ENCODE assay signal across 9 mouse cellular contexts in genomic region chr7:25082510-25082909, GRCm38 (mm10). TPM values are rescaled to one million over a fixed set of nuclear protein-coding genes. Genes with fewer than 3 reads are reported as not detected.
DNase-seq lines count a peak whose midpoint lies in the region; ATAC-seq and TF ChIP-seq lines count a peak whose summit lies in the region.
"Had no signal": no experiment of that assay in that cellular context is flagged by ENCODE, and none has a peak within 500 bp of the region (broad histone marks: within the 10 kb centered on the region; RNA-seq: fewer than 3 reads in every experiment).

No protein-coding gene starts in this region.

- WGBS in forebrain, embryonic 14.5 days, result 85% methylated on average over 4 of the region's 4 CpGs
- 82% methylated on average over 4 of the region's 4 CpGs for WGBS in forebrain, embryonic 16.5 days
- 80% methylated on average over 4 of the region's 4 CpGs for WGBS in midbrain, embryonic 14.5 days
- 89% methylated on average over 4 of the region's 4 CpGs for WGBS in midbrain, embryonic 10.5 days
- WGBS in hindbrain, embryonic 12.5 days, result 88% methylated on average over 4 of the region's 4 CpGs
- WGBS in small intestine, adult 2 months, result 70% methylated on average over 4 of the region's 4 CpGs

- H3K9ac ChIP-seq in forebrain, embryonic 14.5 days (ENCODE audit: low read length), result peak overlapping the region; percentile 25; the same call in 1 of the 2 replicates
- H3K9ac ChIP-seq in forebrain, embryonic 16.5 days (replicated peaks; ENCODE audit: low read depth, low read length), result no peak overlapping the region
- H3K9ac ChIP-seq in midbrain, embryonic 14.5 days (replicated peaks; ENCODE audit: low read length), result no peak overlapping the region
- no peak overlapping the region for H3K9ac ChIP-seq in hindbrain, embryonic 12.5 days
- H3K9ac ChIP-seq: neural tube, embryonic 13.5 days had no signal

- no peaks in the 10 kb centered on the region for H3K27me3 ChIP-seq in forebrain, embryonic 14.5 days (replicated peaks; ENCODE audit: control insufficient read depth, insufficient read depth, low read length)
- no peaks in the 10 kb centered on the region for H3K27me3 ChIP-seq in forebrain, embryonic 16.5 days (replicated peaks; ENCODE audit: control insufficient read depth, insufficient read depth, low read length)
- no peaks in the 10 kb centered on the region for H3K27me3 ChIP-seq in midbrain, embryonic 14.5 days (ENCODE audit: control insufficient read depth, insufficient read depth, low read length)
- no peaks in the 10 kb centered on the region for H3K27me3 ChIP-seq in midbrain, embryonic 10.5 days (ENCODE audit: low read depth, poor library complexity, severe bottlenecking)
- H3K27me3 ChIP-seq in hindbrain, embryonic 12.5 days, result no peaks in the 10 kb centered on the region
- H3K27me3 ChIP-seq in small intestine, adult 2 months (ENCODE audit: control insufficient read depth, insufficient read depth, low read length), result no peaks in the 10 kb centered on the region
- H3K27me3 ChIP-seq: neural tube, embryonic 13.5 days had no signal

- peaks cover 11% of the 10 kb centered on the region for H3K4me1 ChIP-seq in forebrain, embryonic 14.5 days (ENCODE audit: control insufficient read depth, insufficient read depth, low read length)
- peaks cover 16% of the 10 kb centered on the region for H3K4me1 ChIP-seq in forebrain, embryonic 16.5 days (replicated peaks; ENCODE audit: control insufficient read depth, insufficient read depth, low read length)
- H3K4me1 ChIP-seq in midbrain, embryonic 14.5 days (ENCODE audit: control insufficient read depth, insufficient read depth, low read length), result peaks cover 13% of the 10 kb centered on the region
- H3K4me1 ChIP-seq in midbrain, embryonic 10.5 days, result peaks cover 38% of the 10 kb centered on the region
- H3K4me1 ChIP-seq in hindbrain, embryonic 12.5 days, result peaks cover 27% of the 10 kb centered on the region
- peaks cover 5% of the 10 kb centered on the region; the same call in 1 of the 2 replicates for H3K4me1 ChIP-seq in small intestine, adult 2 months (ENCODE audit: control insufficient read depth, insufficient read depth, insufficient read length, low read length)

- peak; percentile 42; the same call in 1 of the 2 replicates for TF ChIP-seq CTCF in small intestine, adult 2 months (IDR thresholded peaks at IDR 0.05; ENCODE audit: extremely low read depth, insufficient read length, insufficient replicate concordance, low read depth, low read length)

- DNase-seq in forebrain, embryonic 14.5 days (ENCODE audit: low spot score), result peak; percentile 63
- peak; percentile 78 for DNase-seq in midbrain, embryonic 14.5 days
- DNase-seq in midbrain, embryonic 10.5 days (ENCODE audit: low spot score), result no peak
- DNase-seq in T-cell, adult 2 months (ENCODE audit: low spot score), result peak; percentile 69
- DNase-seq in c-Kit-positive CD71-positive TER-119-positive erythroid progenitor cells, embryonic 14.5 days (ENCODE audit: low spot score), result no peak

- peaks cover 73% of the 10 kb centered on the region for H3K36me3 ChIP-seq in forebrain, embryonic 14.5 days (ENCODE audit: control insufficient read depth, insufficient read depth, low read length)
- peaks cover 37% of the 10 kb centered on the region for H3K36me3 ChIP-seq in forebrain, embryonic 16.5 days (ENCODE audit: control insufficient read depth, insufficient read depth)
- peaks cover 61% of the 10 kb centered on the region for H3K36me3 ChIP-seq in midbrain, embryonic 14.5 days (ENCODE audit: control insufficient read depth, insufficient read depth, low read length)
- peaks cover 76% of the 10 kb centered on the region for H3K36me3 ChIP-seq in midbrain, embryonic 10.5 days
- H3K36me3 ChIP-seq in hindbrain, embryonic 12.5 days, result peaks cover 67% of the 10 kb centered on the region
- peaks cover 39% of the 10 kb centered on the region for H3K36me3 ChIP-seq in small intestine, adult 2 months (ENCODE audit: control insufficient read depth, insufficient read depth, low read length)

- H3K9me3 ChIP-seq in forebrain, embryonic 14.5 days (replicated peaks; ENCODE audit: control insufficient read depth, low read length), result no peaks in the 10 kb centered on the region
- no peaks in the 10 kb centered on the region for H3K9me3 ChIP-seq in forebrain, embryonic 16.5 days (ENCODE audit: control insufficient read depth, low read length)
- no peaks in the 10 kb centered on the region for H3K9me3 ChIP-seq in midbrain, embryonic 14.5 days (ENCODE audit: control insufficient read depth, low read length)
- H3K9me3 ChIP-seq in midbrain, embryonic 10.5 days (replicated peaks), result no peaks in the 10 kb centered on the region
- no peaks in the 10 kb centered on the region for H3K9me3 ChIP-seq in hindbrain, embryonic 12.5 days (replicated peaks)
- H3K9me3 ChIP-seq: neural tube, embryonic 13.5 days had no signal

- TF ChIP-seq POLR2A in small intestine, adult 2 months (IDR thresholded peaks at IDR 0.05; ENCODE audit: low read depth, low read length), result no peak

- no peak overlapping the region for H3K4me2 ChIP-seq in forebrain, embryonic 14.5 days (ENCODE audit: low read length)
- H3K4me2 ChIP-seq in forebrain, embryonic 16.5 days (ENCODE audit: low read length), result no peak overlapping the region
- H3K4me2 ChIP-seq in midbrain, embryonic 14.5 days (ENCODE audit: low read length), result no peak overlapping the region
- no peak overlapping the region for H3K4me2 ChIP-seq in hindbrain, embryonic 12.5 days (replicated peaks)
- H3K4me2 ChIP-seq: neural tube, embryonic 13.5 days had no signal

- no peak for ATAC-seq in forebrain, embryonic 14.5 days
- no peak for ATAC-seq in forebrain, embryonic 16.5 days
- 0 out of 2 replicates have a peak, but pooled peaks have one; percentile 42 for ATAC-seq in midbrain, embryonic 14.5 days (ENCODE audit: low FRiP score, low TSS enrichment)
- ATAC-seq in hindbrain, embryonic 12.5 days (ENCODE audit: low FRiP score), result 0 out of 2 replicates have a peak, but pooled peaks have one; percentile 3

- no peak overlapping the region for H3K4me3 ChIP-seq in forebrain, embryonic 14.5 days (ENCODE audit: low read depth, low read length)
- H3K4me3 ChIP-seq in forebrain, embryonic 16.5 days (replicated peaks; ENCODE audit: low read length), result no peak overlapping the region
- no peak overlapping the region for H3K4me3 ChIP-seq in midbrain, embryonic 14.5 days (replicated peaks; ENCODE audit: low read depth, low read length)
- H3K4me3 ChIP-seq in midbrain, embryonic 10.5 days, result no peak overlapping the region
- H3K4me3 ChIP-seq in hindbrain, embryonic 12.5 days, result no peak overlapping the region
- H3K4me3 ChIP-seq in small intestine, adult 2 months (ENCODE audit: low read depth, low read length), result no peak overlapping the region
- H3K4me3 ChIP-seq: neural tube, embryonic 13.5 days had no signal

- H3K27ac ChIP-seq in forebrain, embryonic 14.5 days (ENCODE audit: low read depth, low read length), result no peak overlapping the region
- H3K27ac ChIP-seq in forebrain, embryonic 16.5 days (ENCODE audit: low read length), result no peak overlapping the region
- H3K27ac ChIP-seq in midbrain, embryonic 14.5 days (replicated peaks; ENCODE audit: low read depth, low read length), result no peak overlapping the region
- no peak overlapping the region for H3K27ac ChIP-seq in midbrain, embryonic 10.5 days (replicated peaks)
- H3K27ac ChIP-seq in hindbrain, embryonic 12.5 days, result no peak overlapping the region
- H3K27ac ChIP-seq in small intestine, adult 2 months (ENCODE audit: insufficient read depth, low read depth, low read length), result no peak overlapping the region
- H3K27ac ChIP-seq: neural tube, embryonic 13.5 days had no signal

RNA-seq across cellular contexts. Expression of gene Zfp574, which starts 10.1 kb away (rescaled TPM):
- polyA plus RNA-seq in forebrain, embryonic 14.5 days (2014; fragmentation: Nextera tagmentation; extraction: Ambion mirVana), result 18.9 and 28.4 TPM in 2 replicates
- 36.6 and 38.4 TPM in 2 replicates for polyA plus RNA-seq in forebrain, embryonic 16.5 days (2015; fragmentation: Nextera tagmentation; extraction: Ambion mirVana)
- polyA plus RNA-seq in midbrain, embryonic 14.5 days (2014; fragmentation: Nextera tagmentation; extraction: Ambion mirVana), result 24.9 and 33.0 TPM in 2 replicates
- polyA plus RNA-seq in midbrain, embryonic 10.5 days (2016; fragmentation: Nextera tagmentation; extraction: Ambion mirVana), result 44.4 and 45.3 TPM in 2 replicates
- polyA plus RNA-seq in hindbrain, embryonic 12.5 days (2016; fragmentation: Nextera tagmentation; extraction: Ambion mirVana), result 39.8 and 40.8 TPM in 2 replicates
- polyA plus RNA-seq in small intestine, adult 2 months (2012; rRNA removed), result 17.4 and 37.9 TPM in 2 replicates

RNA-seq across cellular contexts. Expression of gene Grik5, which starts 10.4 kb away (rescaled TPM):
- polyA plus RNA-seq in forebrain, embryonic 14.5 days (2014; fragmentation: Nextera tagmentation; extraction: Ambion mirVana), result 11.2 and 14.2 TPM in 2 replicates
- 10.4 and 16.9 TPM in 2 replicates for polyA plus RNA-seq in forebrain, embryonic 16.5 days (2015; fragmentation: Nextera tagmentation; extraction: Ambion mirVana)
- 21.7 and 27.3 TPM in 2 replicates for polyA plus RNA-seq in midbrain, embryonic 14.5 days (2014; fragmentation: Nextera tagmentation; extraction: Ambion mirVana)
- polyA plus RNA-seq in midbrain, embryonic 10.5 days (2016; fragmentation: Nextera tagmentation; extraction: Ambion mirVana), result 5.4 and 7.5 TPM in 2 replicates
- polyA plus RNA-seq in hindbrain, embryonic 12.5 days (2016; fragmentation: Nextera tagmentation; extraction: Ambion mirVana), result 16.5 and 17.1 TPM in 2 replicates
- 11.2 and 17.7 TPM in 2 replicates for polyA plus RNA-seq in small intestine, adult 2 months (2012; rRNA removed)

Comparison
In these comparisons a context has a peak if more than half of its experiments do, and no peak if none do; other contexts are left out.
1. DNase-seq: peak in forebrain, embryonic 14.5 days (single experiment), midbrain, embryonic 14.5 days (single experiment) and T-cell, adult 2 months (single experiment); none in midbrain, embryonic 10.5 days (single experiment) and c-Kit-positive CD71-positive TER-119-positive erythroid progenitor cells, embryonic 14.5 days (single experiment).
2. ATAC-seq: peak in midbrain, embryonic 14.5 days (single experiment) and hindbrain, embryonic 12.5 days (single experiment); none in forebrain, embryonic 14.5 days (single experiment) and forebrain, embryonic 16.5 days (single experiment).